Mouse (Mus musculus): Measurements from ENCODE around the gene Gm13277. TPM values are rescaled to one million over a fixed set of nuclear protein-coding genes. Genes with fewer than 3 reads are reported as not detected.
"Not testable (repeated sequence)": the region's sequence is repeated elsewhere in the genome, so short reads cannot be mapped to it uniquely, and the experiment has no call there.

The Gm13277 gene
- not detected in 2 replicates for polyA plus RNA-seq (2012; rRNA removed)

- 0% methylated on average over 4 of the region's 28 CpGs for WGBS
- not testable (repeated sequence) for DNase-seq (ENCODE audit: low read depth, low spot score)
These were observed at the start of gene Gm13277 for GRCm38 (mm10) chr4:88788402-88788801. TSS of gene Gm13277 (plus strand) at chr4:88788632.

- 82% methylated on average over 6 of the region's 6 CpGs for WGBS
These were observed 49.4 kb upstream of the Gm13277 start for GRCm38 (mm10) chr4:88739036-88739435.

GRCm38 (mm10) chr4:88741426-88741825 is 47.0 kb upstream of the Gm13277 start:
- 82% methylated on average over 4 of the region's 4 CpGs for WGBS
- DNase-seq (ENCODE audit: low read depth, low spot score): no peak

More at GRCm38 (mm10) chr4:88739036-88739435, 49.4 kb upstream of the Gm13277 start:
- DNase-seq (ENCODE audit: low read depth, low spot score): no peak

- no peak for DNase-seq (ENCODE audit: low read depth, low spot score)
- WGBS: 57% methylated on average over 7 of the region's 7 CpGs
These were observed 45.6 kb upstream of the Gm13277 start for GRCm38 (mm10) chr4:88742771-88743371.

GRCm38 (mm10) chr4:88744207-88744606 is 44.2 kb upstream of the Gm13277 start:
- 66% methylated on average over 3 of the region's 3 CpGs for WGBS
- DNase-seq (ENCODE audit: low read depth, low spot score): no peak

GRCm38 (mm10) chr4:88749926-88750325 is 38.5 kb upstream of the Gm13277 start:
- WGBS: 69% methylated on average over 6 of the region's 6 CpGs
- no peak for DNase-seq (ENCODE audit: low read depth, low spot score)

- 84% methylated on average over 15 of the region's 15 CpGs for WGBS
- DNase-seq (ENCODE audit: low read depth, low spot score): not testable (repeated sequence)
These were observed 33.6 kb upstream of the Gm13277 start, which contains the start of gene Gm13271 for GRCm38 (mm10) chr4:88754818-88755340. TSS of gene Gm13271 (plus strand) at chr4:88754868.

- WGBS: 8% methylated on average over 29 of the region's 31 CpGs
- not testable (repeated sequence) for DNase-seq (ENCODE audit: low read depth, low spot score)
These were observed 31.6 kb upstream of the Gm13277 start for GRCm38 (mm10) chr4:88756581-88757513.

GRCm38 (mm10) chr4:88757628-88758031 is 30.8 kb upstream of the Gm13277 start:
- under 1% methylated on average over 21 of the region's 21 CpGs for WGBS
- DNase-seq (ENCODE audit: low read depth, low spot score): peak; percentile 35

- DNase-seq (ENCODE audit: low read depth, low spot score): not testable (repeated sequence)
- 83% methylated on average over 9 of the region's 9 CpGs for WGBS
These were observed 29.7 kb upstream of the Gm13277 start for GRCm38 (mm10) chr4:88758751-88759150.

- DNase-seq (ENCODE audit: low read depth, low spot score): not testable (repeated sequence)
- 19% methylated on average over 10 of the region's 14 CpGs for WGBS
These were observed 28.7 kb upstream of the Gm13277 start, which contains the start of gene Gm13283 for GRCm38 (mm10) chr4:88759610-88760268. TSS of gene Gm13283 (plus strand) at chr4:88760119.

- WGBS: 0% methylated on average over 24 of the region's 28 CpGs
- DNase-seq (ENCODE audit: low read depth, low spot score): peak; percentile 51
These were observed 28.0 kb upstream of the Gm13277 start for GRCm38 (mm10) chr4:88760431-88760830.

- WGBS: 70% methylated on average over 6 of the region's 8 CpGs
- not testable (repeated sequence) for DNase-seq (ENCODE audit: low read depth, low spot score)
These were observed 26.7 kb upstream of the Gm13277 start for GRCm38 (mm10) chr4:88761776-88762175.

- DNase-seq (ENCODE audit: low read depth, low spot score): not testable (repeated sequence)
- WGBS: 49% methylated on average over 9 of the region's 9 CpGs
These were observed 26.1 kb upstream of the Gm13277 start for GRCm38 (mm10) chr4:88762341-88762740.

GRCm38 (mm10) chr4:88763384-88764018 is 24.9 kb upstream of the Gm13277 start:
- 3% methylated on average over 34 of the region's 42 CpGs for WGBS
- DNase-seq (ENCODE audit: low read depth, low spot score): peak; percentile 25

- not testable (repeated sequence) for DNase-seq (ENCODE audit: low read depth, low spot score)
- no CpG with 5 or more reads among the region's 32 CpGs for WGBS
These were observed 14.9 kb upstream of the Gm13277 start, which contains the start of gene Gm13290 for GRCm38 (mm10) chr4:88773534-88773933. TSS of gene Gm13290 (plus strand) at chr4:88773834.

GRCm38 (mm10) chr4:88776622-88777021 is 11.8 kb upstream of the Gm13277 start, which contains the start of gene Gm13289:
TSS of gene Gm13289 (plus strand) at chr4:88776922.
- not testable (repeated sequence) for DNase-seq (ENCODE audit: low read depth, low spot score)
- WGBS: no CpG with 5 or more reads among the region's 29 CpGs

GRCm38 (mm10) chr4:88779550-88779949 is 8.9 kb upstream of the Gm13277 start, which contains the start of gene Gm13272:
TSS of gene Gm13272 (plus strand) at chr4:88779850.
- DNase-seq (ENCODE audit: low read depth, low spot score): not testable (repeated sequence)
- no CpG with 5 or more reads among the region's 29 CpGs for WGBS

- not testable (repeated sequence) for DNase-seq (ENCODE audit: low read depth, low spot score)
- 60% methylated on average over 16 of the region's 18 CpGs for WGBS
These were observed 8.1 kb upstream of the Gm13277 start for GRCm38 (mm10) chr4:88780320-88780719.
